Mouse (Mus musculus) olfactory bulb, adult 2 months (tissue): Measurements from ENCODE around the gene Ttc33.

Experiments
- CTCF ChIP-seq: fragments of 200-500 bp; IDR thresholded peaks from 2 replicates; pipeline ENCODE4 v1.5.1; 2012; ENCODE audit warnings: low read depth, mild to moderate bottlenecking, low read length, moderate library complexity; ENCODE audit not compliant: insufficient read depth
- POLR2A ChIP-seq: fragments of 200-500 bp; IDR thresholded peaks from 2 replicates; pipeline ENCODE4 v1.6.1; 2012; ENCODE audit warnings: mild to moderate bottlenecking, low read depth, low read length, moderate library complexity; ENCODE audit not compliant: insufficient read depth

- no peak for TF ChIP-seq CTCF
- no peak for TF ChIP-seq POLR2A
These were observed 12.0 kb upstream of the Ttc33 start for GRCm38 (mm10) chr15:5173217-5173820.
